Mouse (Mus musculus): ENCODE results near the gene Txndc17.

Txndc17 gene

DNA sequence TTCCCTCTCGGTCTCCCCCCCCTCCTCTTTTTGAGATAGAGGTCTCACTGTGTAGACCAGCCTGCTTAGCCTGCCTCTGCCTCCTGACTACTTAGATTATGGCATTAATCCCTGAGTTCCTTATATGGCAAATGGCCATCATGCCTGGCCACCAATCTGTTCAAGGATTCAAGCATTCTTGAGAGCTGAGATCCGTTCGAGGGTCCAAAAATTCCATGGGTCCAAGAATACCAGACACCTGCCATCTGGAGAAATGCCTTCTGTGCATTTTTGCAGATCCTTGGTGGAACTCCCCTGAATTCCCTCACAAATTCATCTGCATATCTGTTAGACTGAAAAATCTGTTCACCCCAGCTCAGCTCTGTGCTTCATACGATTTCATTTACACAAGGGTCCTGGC lies 16.1 kb downstream of the Txndc17 start:
- DNase-seq (ENCODE audit: low spot score in 2 of 2), result peak; percentile 40 to 65

DNA sequence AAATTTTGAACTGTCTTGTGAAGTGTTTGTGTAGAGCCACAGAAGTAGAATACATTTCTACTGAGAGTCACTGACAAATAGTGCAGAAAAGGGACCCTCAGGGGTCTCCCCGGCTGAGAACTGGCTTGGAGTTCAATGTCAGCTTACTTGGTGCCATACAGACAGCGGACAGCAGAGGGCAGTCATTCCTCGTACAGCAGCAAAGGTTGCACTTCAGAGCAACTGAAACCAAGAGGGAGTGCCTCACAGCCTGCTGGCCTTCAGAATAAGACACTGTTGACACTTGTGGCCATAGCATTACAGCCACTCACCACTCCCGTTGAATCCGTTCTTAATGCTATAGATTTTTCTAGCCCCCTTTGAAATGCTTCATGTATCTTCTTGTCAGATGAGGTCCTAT lies 17.5 kb downstream of the Txndc17 start:
- peak; percentile 83 to 87 for DNase-seq (ENCODE audit: low spot score in 2 of 2)

DNA sequence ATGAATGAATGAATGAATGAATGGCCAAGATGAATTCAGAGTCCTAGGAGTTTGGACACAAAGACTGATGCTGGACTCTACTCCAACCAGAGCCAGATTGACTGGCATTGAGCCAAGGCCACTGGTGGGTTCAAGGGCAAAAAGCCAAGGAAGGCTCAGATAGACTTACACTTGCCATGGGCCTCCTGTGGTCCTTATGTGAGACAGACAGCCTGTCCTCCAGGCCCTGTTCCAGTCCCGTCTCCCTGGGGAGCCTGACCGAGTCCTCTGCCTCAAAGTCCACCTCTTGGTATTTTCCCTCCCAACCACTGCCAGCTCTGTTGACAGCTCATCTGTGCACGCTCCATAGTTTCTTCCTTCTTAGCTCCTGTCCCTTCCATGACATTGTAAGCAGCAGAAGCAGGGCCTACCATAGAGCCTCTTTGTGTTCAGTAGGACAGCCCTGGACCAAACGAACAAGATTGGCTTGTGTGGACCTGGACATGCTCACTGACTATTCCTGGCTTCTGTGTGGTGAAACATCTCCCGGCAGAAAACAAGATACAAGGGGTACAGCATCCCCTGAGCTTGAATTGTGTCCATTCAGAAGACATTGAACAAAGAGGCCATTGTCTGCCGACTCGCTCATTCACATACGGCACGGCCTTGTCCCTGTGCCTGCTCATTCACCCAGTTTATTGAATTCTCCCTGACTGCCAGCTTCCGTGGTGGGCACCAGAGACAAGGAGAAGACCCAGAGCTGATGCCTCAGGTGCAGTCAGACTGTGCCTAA lies 18.9 kb downstream of the Txndc17 start:
- DNase-seq (ENCODE audit: low spot score in 2 of 2), result peak; percentile 46 to 55

DNA sequence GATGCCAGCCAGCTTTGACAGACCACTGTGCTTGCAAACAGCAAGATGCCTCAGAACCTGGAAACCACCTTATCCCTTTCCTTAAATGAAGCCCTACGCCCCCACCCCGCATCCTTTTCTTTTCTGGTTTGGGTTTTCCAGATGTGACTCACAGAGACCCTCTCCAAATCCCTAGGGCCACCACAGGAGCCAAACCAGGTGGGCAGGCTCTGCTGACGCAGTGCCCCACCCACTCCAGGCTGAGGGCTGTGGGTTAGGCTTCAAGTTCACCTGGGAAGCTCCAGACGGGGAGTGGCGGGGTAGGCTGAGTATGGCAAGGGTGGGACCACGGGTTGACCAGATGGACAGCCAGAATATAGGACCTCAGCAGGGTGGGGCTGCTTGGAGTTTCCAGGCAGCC lies 19.6 kb downstream of the Txndc17 start:
- DNase-seq (ENCODE audit: low spot score in 2 of 2), result peak in 1 of 2 experiments; percentile 20

DNA sequence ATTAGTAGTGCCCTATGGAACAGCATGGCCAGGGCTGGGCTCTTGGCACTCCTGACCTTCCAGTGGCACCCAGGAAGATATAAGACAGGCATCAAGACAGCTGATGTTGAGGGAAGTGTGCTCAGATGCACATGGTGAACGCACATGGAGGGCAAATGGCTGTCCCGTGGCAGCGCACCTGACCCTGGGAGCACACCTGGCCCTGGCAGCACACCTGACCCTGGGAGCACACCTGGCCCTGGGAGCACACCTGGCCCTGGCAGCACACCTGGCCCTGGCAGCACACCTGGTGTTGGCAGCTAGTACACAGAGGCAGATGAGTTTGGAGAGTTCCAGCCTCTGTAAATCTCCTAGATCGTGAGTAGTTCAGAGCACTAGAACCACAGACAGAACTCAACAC lies 21.2 kb downstream of the Txndc17 start:
- peak in 1 of 2 experiments; percentile 14 for DNase-seq (ENCODE audit: low spot score in 2 of 2)

DNA sequence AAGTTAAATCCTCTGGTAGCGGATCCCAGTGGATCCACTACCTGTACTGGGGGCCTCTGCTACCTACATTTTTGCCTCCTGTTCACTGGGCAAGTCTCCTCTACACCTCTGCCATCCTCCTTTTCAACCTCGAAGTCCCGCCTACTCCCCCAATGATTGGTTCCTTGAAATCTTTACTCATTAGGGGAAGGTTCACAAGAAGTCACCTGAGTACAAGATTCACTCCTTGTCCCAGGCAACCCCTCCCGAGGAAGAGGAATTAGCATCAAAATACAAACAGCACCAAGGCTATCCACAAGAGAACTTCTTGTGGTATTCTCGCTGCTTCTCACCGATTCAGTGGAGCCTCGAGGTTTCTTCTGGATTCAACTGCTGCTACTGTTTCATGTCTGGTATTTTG lies 24.7 kb downstream of the Txndc17 start:
- no peak for DNase-seq (ENCODE audit: low spot score in 2 of 2)

DNA sequence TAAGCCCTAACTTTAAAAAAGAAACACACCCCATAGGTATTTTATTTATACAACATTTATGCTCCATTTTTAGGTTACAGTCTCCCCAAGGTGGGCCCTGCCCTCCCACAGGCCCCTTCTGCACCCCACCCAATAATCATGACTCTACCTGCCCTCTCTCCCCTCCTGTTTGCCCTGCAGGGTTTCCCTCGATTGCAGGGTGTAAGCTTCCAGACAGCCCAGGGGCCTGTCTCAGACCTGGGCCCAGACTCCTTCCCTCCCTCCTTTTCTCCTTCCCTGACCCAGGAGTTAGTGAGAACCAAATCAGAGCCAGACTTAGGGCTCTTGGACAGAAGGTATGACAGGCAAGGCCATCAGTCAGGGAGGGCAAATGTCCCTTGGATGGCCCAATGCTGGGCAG lies 25.6 kb downstream of the Txndc17 start:
- no peak for DNase-seq (ENCODE audit: low spot score in 2 of 2)

DNA sequence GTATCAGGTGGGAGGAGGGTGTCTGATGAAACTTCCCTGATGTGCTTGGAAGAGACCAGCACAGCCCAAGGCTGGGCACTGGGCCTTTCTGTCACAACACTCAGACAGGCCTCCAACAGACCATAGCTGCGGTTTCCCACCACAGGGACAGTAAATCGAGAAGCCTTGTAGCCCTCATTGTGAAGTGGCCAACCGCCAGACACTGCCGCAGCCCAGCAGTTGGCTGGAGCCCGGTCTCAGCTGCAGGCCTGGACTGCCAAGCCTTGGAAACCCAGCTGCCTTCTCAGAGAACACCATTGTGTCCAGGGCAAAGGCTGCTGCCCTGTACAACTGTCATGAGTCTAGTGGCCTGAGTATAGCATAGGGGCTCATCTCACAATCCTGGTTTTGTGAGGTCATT lies 26.7 kb downstream of the Txndc17 start:
- peak; percentile 70 to 75 for DNase-seq (ENCODE audit: low spot score in 2 of 2)

DNA sequence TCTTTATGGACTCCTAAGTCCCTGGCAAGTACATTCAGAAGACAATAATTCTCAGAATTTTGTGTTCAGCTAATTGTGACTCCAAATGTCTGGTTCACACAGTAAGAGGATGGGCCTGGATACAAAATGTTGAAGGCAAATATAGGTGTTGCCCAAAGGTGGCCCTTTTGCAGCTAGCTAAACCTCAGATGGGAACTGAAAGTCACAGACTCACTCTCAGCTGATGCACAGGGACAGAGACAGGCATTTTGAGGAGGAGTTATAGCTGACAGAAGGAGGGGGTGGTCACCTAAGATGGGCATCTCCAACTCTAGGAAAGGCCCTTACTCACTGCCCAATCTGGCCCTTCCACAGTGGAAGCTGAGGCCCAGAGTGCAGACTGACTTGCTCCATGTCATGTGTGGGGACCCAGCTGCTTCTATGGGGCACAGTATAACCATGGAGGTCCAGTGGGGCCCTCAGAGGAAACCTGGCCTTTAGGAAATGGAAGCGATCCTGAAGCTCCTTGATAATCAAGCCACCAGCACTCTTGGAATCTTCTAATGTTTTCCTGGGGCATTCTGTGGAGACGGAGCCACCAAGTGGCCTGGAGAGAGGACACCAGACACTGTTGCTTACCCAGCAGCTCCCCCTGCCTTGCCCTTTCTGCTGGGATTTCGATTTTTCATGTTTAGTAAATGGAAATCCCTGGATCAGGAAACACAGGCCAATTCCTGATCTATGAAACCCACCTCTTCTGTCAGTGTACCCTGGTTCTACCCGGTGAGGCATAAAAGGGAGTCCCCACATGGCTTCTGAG lies 32.9 kb downstream of the Txndc17 start:
- DNase-seq (ENCODE audit: low spot score in 2 of 2), result no peak

DNA sequence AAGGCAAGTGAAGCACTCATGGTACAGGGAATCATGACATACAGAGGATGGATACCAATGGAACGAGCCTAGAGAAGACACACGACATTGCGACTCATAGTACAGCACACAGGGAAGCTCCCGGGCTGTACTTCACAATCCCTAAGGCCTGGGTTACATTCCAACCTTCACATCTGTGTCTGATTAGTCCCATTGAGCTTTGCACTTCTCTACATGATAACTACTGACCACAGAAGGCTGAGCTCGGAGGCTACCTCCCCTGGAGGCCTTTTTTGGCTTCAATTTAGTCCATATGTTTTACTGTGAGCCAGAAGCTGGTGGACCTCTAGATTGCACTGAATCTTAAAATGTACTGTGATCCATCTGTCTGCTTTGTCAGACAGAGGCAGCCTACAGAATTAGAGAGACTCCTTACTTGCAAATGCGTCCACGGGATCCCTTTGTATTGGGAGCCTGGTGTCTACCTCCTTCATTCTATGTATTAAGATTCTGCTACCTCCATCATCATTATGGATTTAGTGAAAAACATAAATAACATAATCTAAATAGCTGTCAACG lies 37.9 kb downstream of the Txndc17 start:
- DNase-seq (ENCODE audit: low spot score in 2 of 2), result peak in 1 of 2 experiments; percentile 50

DNA sequence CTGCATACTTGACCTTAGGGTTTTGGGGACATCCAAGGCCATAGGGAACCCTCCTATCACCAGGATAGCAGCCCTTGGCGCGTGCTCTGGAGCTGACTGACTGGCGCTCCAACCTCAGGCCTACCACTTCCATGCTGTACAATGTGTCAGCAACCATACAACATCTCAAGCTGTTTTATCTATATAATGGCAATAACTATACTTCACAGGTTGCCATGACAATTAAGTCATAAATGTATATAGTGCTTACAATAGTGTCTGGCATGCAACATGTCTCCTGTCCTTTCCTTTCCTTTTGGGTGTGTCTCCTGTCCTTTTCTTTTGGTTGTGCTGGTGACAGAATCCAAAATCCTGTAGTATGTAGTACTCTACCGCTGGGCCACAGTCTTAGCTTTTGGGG lies 48.3 kb downstream of the Txndc17 start:
- no peak for DNase-seq (ENCODE audit: low spot score in 2 of 2)

DNA sequence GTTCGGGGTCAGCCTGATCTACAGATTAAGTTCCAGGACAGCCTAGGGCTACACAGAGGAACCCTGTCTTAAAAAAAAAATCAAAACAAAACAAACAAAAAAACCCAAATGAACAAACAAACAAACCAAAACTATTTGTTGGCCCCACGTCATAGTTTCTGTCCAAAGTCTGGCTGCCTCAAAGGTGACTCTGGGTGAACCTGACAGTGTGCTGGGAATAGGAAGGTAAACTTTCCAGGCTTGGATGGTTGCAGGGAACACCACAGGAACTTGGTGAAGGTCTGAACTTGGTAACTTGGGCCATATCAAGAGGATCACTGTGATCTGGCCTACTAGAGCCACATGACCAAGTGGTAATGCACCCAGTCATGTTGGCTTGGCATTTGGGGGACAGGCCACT lies 49.1 kb downstream of the Txndc17 start:
- DNase-seq (ENCODE audit: low spot score in 2 of 2), result no peak

All from right cerebral cortex, postnatal 10 days (tissue).